Mouse (Mus musculus): Measurements from ENCODE around the gene Gm28053. TPM values are rescaled to one million over a fixed set of nuclear protein-coding genes. Genes with fewer than 3 reads are reported as not detected.

The Gm28053 gene
- polyA plus RNA-seq, 1 experiment from 2014 or later, result not detected

DNA sequence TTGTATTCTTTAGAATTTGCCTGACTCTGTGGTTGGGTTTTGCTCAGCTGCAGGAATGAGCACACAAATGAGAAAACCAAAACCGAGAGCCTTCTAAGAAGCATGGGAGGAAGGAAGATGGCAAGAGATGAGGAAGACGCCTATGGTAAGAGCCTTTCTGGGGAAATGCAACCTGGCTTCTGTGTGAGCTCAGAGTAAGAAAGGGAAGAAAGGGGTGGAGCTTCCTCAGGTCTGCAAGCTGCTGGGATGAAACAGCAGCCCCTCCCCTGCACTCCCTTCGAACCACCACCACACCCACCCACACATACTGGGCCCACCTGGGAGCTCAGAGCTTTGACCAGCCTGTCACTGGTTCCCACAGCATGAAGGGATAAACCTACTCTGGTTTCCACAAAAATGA, 22.9 kb downstream of the Gm28053 start:
- in situ Hi-C loops (cut with MboI; ENCODE audit: low pct_unique_long_range_greater_than_20kb), result no loop called here
- H3K27me3 ChIP-seq, result peaks cover 27% of the 10 kb centered on the region
- DNase-seq (ENCODE audit: low read depth, low spot score) (no peak), ATAC-seq (no peak)
- no peak for TF ChIP-seq CTCF (IDR thresholded peaks at IDR 0.05)
- ChIA-PET CTCF (no interaction called here), POLR2A (interaction anchor here (0.6 kb wide), 1 partner anchor 551 kb away, joined by 3 read pairs; no protein-coding TSS in a partner anchor)

DNA sequence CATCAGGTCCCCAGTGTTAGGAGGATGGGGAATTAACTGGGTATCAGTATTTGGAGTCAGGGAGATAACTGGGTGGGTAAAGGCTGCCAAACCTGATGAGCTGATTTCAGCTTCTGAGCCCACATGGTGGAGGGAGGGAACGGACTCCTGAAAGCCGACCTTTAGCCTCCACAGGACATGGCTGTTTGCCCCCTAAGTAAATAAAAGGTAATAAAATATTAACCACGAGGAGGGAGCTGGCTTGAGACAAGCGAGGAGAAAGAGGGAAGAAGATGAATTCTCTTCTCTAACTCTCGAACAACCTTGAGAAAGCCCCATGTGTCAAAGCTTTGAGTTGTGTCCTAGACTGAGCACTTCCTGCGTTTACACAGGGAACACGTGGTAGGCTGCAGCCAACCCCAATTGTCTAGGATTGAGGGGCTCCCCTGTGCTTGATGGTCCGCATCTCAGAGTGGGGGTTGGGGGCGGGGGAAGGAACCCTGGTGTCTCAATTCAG, 23.4 kb downstream of the Gm28053 start:
- DNase-seq (ENCODE audit: low read depth, low spot score), result no peak
- in situ Hi-C loops (cut with MboI; ENCODE audit: low pct_unique_long_range_greater_than_20kb), result no loop called here
- ChIA-PET CTCF (no interaction called here), POLR2A (interaction anchor here (0.6 to 0.7 kb wide), 2 partner anchors 12 to 552 kb away, joined by 3 read pairs; no protein-coding TSS in a partner anchor)
- ATAC-seq, result no peak
- no peak for TF ChIP-seq CTCF (IDR thresholded peaks at IDR 0.05)
- peaks cover 27% of the 10 kb centered on the region for H3K27me3 ChIP-seq

DNA sequence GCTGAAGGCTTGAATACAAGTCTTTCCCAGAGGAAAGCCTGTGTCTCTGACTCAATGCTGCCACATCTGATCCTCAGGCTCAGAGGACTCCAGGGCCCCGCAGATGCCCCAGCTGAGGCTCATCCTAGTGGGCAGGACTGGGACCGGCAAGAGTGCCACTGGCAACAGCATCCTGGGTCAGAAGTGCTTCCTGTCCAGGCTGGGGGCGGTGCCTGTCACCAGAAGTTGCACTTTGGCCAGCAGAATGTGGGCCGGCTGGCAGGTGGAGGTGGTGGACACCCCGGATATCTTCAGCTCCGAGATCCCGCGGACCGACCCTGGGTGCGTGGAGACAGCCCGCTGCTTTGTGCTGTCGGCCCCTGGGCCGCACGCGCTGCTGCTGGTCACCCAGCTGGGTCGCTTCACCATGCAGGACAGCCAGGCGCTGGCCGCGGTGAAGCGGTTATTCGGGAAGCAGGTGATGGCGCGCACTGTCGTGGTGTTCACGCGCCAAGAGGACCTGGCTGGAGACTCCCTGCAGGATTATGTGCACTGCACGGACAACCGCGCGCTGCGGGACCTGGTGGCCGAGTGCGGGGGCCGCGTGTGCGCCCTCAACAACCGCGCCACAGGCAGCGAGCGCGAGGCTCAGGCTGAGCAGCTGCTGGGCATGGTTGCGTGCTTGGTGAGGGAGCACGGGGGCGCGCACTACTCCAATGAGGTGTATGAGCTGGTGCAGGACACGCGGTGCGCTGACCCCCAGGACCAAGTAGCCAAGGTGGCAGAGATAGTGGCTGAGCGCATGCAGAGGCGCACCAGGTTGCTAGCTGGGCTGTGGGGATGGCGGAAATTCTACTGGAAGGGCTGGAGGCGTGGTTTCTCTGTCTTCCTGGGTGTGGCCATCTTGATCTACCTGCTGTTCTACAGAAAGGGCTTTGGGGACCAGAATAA, 24.3 kb downstream of the Gm28053 start:
- no peak for TF ChIP-seq CTCF (IDR thresholded peaks at IDR 0.05)
- in situ Hi-C loops (cut with MboI; ENCODE audit: low pct_unique_long_range_greater_than_20kb), result no loop called here
- ATAC-seq (no peak), DNase-seq (ENCODE audit: low read depth, low spot score) (no peak)
- ChIA-PET POLR2A (interaction anchor here (0.7 kb wide), 1 partner anchor 13 kb away, joined by 3 read pairs; no protein-coding TSS in a partner anchor), CTCF (interaction anchor here (1.5 kb wide), 1 partner anchor 97 kb away, joined by 7 read pairs; the partner anchor contains the start of gene Gimap8)
- H3K27me3 ChIP-seq, result peaks cover 25% of the 10 kb centered on the region

DNA sequence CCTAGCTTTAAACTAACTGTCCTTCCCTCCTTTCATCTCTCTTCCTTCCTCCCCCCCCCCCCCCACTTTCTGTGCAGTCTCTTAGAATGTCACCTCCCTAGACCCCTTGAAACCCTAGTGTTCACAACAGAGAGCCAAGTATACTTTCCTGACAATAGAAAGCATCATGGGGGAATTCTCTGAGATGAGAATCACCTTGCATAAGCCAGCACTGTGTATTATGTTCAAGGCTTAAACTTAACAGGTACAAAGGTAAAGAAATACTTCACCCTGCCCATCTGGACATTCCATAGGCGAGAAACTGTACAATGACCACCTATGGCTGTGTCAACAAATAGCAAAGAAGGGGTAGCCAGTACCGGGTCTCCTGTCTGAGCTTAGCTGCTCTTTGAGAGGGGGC, 27.1 kb downstream of the Gm28053 start:
- ATAC-seq (no peak), DNase-seq (ENCODE audit: low read depth, low spot score) (no peak)
- in situ Hi-C loops (cut with MboI; ENCODE audit: low pct_unique_long_range_greater_than_20kb), result no loop called here
- CTCF ChIA-PET, result interaction anchor here (1.0 to 1.5 kb wide), 4 partner anchors 9 to 72 kb away, joined by 3 read pairs; no protein-coding TSS in a partner anchor
- peaks cover 21% of the 10 kb centered on the region for H3K27me3 ChIP-seq
- no peak for TF ChIP-seq CTCF (IDR thresholded peaks at IDR 0.05)
- POLR2A ChIA-PET, result interaction anchor here (1.4 kb wide), 1 partner anchor 11 kb away, joined by 3 read pairs; no protein-coding TSS in a partner anchor

DNA sequence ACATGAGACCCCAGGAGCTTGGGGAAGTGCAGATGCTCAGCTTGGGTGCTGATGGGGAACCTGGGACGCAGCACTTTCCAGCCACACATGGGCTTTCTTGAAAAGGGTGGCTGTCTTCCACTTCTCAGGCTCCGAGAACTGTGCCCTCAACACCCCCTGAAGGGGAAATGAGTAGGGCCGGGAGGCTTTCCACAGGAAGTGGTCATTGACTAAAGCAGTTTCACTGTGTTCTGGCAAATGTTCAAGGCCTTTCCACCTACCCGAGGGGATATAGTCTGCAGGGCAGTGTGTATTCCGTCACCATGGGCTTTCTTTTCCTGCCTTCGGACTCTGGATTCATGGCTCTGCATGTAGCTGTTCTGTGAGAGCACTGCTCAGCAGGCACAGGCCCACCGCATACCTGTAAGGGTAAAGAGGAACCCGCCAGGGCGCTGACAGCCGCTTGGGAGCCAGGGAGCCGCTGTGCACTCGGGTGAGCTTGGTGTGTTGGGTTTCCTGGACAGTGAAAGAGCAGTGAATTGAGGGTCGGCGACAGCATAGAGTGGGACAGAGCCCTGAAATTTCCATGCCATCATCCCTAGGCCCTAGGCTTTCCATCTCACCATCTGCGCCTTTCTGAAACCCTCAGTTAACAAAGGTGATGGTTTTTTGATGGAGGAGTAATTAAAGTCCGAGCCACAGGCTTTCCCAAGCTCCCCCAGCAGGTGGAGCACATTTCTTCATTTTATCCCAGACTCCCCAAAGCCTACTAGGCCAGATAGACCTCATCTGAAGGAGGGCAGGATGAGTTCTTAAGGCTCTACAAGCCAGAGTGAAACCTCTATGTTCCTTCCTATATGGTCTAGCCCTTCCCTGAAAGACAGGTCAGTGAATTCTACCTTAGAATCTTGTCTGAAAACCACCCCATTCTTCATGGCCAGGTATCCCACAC, 27.8 kb downstream of the Gm28053 start, which contains the start of gene Gimap5:
Gene Gimap5, plus strand, starts transcription at position 239 of the 931 bp plus-strand sequence.
- CTCF ChIA-PET, result interaction anchor here (1.0 to 1.9 kb wide), 7 partner anchors 9 to 101 kb away, joined by 3 to 8 read pairs (median 3); no protein-coding TSS in a partner anchor
- in situ Hi-C loops (cut with MboI; ENCODE audit: low pct_unique_long_range_greater_than_20kb), result no loop called here
- no peak for ATAC-seq

DNA sequence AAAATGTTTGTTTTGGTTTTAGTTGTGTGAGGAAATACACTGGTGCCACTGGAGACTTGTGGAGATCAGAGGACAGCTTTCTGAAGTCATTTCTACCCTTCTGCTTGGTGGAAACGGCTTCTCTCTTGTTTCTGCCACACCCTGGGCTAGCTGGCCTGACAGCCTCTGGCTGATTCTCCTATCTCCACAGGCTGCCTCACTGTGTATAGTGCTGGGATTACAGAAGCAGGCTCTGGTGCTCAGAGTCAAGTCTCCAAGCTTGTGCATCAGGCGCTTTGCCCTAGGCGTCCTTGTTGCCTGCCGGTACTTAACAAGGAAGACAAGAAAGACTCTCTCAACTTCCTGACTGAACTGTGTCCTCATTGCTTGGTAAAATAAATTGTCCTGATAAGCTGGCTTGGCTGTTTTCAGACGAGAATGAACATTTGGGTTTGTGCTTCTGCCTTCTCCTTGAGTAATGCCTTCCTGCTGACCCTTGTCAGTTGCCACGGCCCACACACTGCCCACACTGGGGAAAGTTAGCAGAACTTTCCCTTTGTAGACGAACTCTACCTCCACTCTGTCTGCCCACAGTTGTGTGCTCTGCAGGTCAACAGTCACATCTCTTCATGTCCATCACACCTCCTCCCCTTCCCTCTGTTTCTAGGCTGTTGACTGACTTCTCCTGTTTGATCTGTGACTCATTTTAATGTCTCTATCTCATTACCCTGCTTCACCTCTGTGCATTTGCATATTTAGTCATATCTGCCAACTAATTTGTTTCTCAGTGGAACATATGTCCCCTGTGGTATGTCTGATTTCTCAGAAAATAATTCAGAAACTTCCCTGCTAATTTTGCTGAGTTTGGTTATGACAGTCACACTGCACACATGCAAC, 28.9 kb downstream of the Gm28053 start:
- ATAC-seq, result no peak
- no peak for DNase-seq (ENCODE audit: low read depth, low spot score)
- in situ Hi-C loops (cut with MboI; ENCODE audit: low pct_unique_long_range_greater_than_20kb), result no loop called here
- CTCF ChIA-PET, result interaction anchor here (1.3 to 1.9 kb wide), 4 partner anchors 27 to 102 kb away, joined by 3 to 8 read pairs (median 4); no protein-coding TSS in a partner anchor
- TF ChIP-seq CTCF (IDR thresholded peaks at IDR 0.05), result no peak
- H3K27me3 ChIP-seq, result peaks cover 19% of the 10 kb centered on the region
- POLR2A ChIA-PET, result no interaction called here

More for the DNA sequence above, 27.8 kb downstream of the Gm28053 start, which contains the start of gene Gimap5:
- peaks cover 21% of the 10 kb centered on the region for H3K27me3 ChIP-seq
- DNase-seq (ENCODE audit: low read depth, low spot score), result no peak
- peak; percentile 72 for TF ChIP-seq CTCF (IDR thresholded peaks at IDR 0.05)
- POLR2A ChIA-PET, result interaction anchor here (1.4 kb wide), 1 partner anchor 11 kb away, joined by 3 read pairs; no protein-coding TSS in a partner anchor

DNA sequence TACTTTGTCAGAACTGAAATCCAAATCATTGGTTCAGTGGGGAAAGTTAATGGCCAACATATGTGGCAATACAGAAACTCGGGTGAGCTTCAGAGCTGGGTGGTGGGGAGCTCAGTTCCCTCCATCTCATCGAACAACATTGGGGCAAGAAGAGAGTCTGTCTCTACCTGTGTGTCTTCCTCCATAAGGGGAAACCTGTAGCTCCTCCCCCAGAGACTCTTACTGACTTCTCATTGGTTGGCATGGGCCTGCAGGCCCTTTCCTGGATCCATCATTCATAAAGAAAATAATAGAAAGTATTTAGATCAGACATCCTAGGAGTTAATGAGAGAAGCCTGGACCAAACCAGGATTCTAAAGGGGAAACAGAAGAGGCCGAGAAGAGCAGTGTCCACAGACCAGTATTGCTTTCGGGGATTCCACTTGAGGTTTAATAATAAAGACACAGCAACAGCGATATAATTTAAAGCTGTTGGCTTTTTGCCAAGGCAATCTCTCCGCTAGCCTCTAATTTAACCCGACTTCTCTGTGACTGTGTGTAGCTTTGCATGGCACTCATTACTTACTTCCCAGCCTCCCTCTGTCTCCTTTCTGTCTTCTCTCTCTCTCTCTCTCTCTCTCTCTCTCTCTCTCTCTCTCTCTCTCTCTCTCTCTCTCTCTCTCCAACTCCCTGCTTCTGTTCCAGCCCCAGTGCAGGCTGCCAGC, 45.3 kb downstream of the Gm28053 start:
- H3K27me3 ChIP-seq, result peaks cover 15% of the 10 kb centered on the region
- DNase-seq (ENCODE audit: low read depth, low spot score), result no peak
- in situ Hi-C loops (cut with MboI; ENCODE audit: low pct_unique_long_range_greater_than_20kb), result loop anchor here (10.0 to 25.0 kb wide), 2 partner anchors 189 to 576 kb away; partner anchors contain the start of gene Rarres2
- POLR2A ChIA-PET, result no interaction called here
- CTCF ChIA-PET, result interaction anchor here (1.0 kb wide), 1 partner anchor 118 kb away, joined by 3 read pairs; no protein-coding TSS in a partner anchor
- TF ChIP-seq CTCF (IDR thresholded peaks at IDR 0.05), result no peak
- no peak for ATAC-seq

DNA sequence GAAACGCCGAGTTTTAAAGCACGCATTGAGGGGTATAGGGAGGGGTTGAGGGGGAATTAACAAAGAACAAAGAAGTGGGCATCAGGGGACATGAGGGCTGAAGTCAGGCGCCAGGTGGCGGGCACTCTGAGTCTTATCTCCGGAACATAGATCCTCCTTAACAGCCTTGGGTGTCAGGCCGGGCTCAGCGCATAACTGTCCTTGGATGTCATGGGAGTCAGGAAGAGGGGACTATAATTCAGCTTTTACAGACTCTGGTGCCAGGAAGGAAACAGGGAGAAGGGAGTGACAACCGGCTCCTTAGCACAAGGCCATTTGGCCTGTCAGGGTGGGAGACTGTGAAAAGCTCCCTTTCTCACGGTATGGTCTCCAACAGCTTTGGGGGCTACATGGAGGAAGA, 46.1 kb downstream of the Gm28053 start:
- no peak for TF ChIP-seq CTCF (IDR thresholded peaks at IDR 0.05)
- peaks cover 15% of the 10 kb centered on the region for H3K27me3 ChIP-seq
- ATAC-seq (no peak), DNase-seq (ENCODE audit: low read depth, low spot score) (no peak)
- in situ Hi-C loops (cut with MboI; ENCODE audit: low pct_unique_long_range_greater_than_20kb), result loop anchor here (10.0 to 25.0 kb wide), 2 partner anchors 190 to 577 kb away; partner anchors contain the start of gene Rarres2
- ChIA-PET CTCF (no interaction called here), POLR2A (no interaction called here)

All from Patski (cell line).